Mouse (Mus musculus) MEL (cell line): ENCODE measurements around the gene Stk39. TPM values are rescaled to one million over a fixed set of nuclear protein-coding genes. Genes with fewer than 3 reads are reported as not detected.

Experiments
- DNase-seq: peaks from one replicate; pipeline ENCODE4 v3.0.0; 2011; ENCODE audit warnings: low read depth, low spot score
- H3K27ac ChIP-seq: 2 replicates; pipeline ENCODE4 v1.5.1; 2012; ENCODE audit warnings: low read depth, mild to moderate bottlenecking, control low read depth, low read length, moderate library complexity; ENCODE audit not compliant: control insufficient read depth
- H3K27me3 ChIP-seq, 2 experiments: fragments of 150-350 bp in 1 of 2; sonication (generic) in 1 of 2; 2 replicates each; pipeline ENCODE4 v1.6.1; 2012; ENCODE audit warnings: low read length in 2 of 2, mild to moderate bottlenecking in 2 of 2, improper control_type of control experiment in 1 of 2, moderate library complexity in 1 of 2; ENCODE audit not compliant: insufficient read depth in 2 of 2, control insufficient read depth in 1 of 2
- H3K36me3 ChIP-seq, 2 experiments: 2 replicates each; pipeline ENCODE4 v1.6.1; 2012 to 2014; ENCODE audit warnings: low read length in 2 of 2, improper control_type of control experiment in 1 of 2, inconsistent platforms in 1 of 2, mild to moderate bottlenecking in 1 of 2; ENCODE audit not compliant: insufficient read depth in 2 of 2, control insufficient read depth in 1 of 2
- H3K4me1 ChIP-seq, 2 experiments: fragments of 150-350 bp in 1 of 2; sonication (generic) in 1 of 2; 2 replicates each; pipeline ENCODE4 v1.6.1; 2012; ENCODE audit warnings: low read length in 2 of 2, improper control_type of control experiment in 1 of 2, mild to moderate bottlenecking in 1 of 2; ENCODE audit not compliant: insufficient read depth in 2 of 2, control insufficient read depth in 1 of 2
- H3K4me3 ChIP-seq, 2 experiments: fragments of 150-350 bp in 1 of 2; sonication (generic) in 1 of 2; 2 replicates each; pipeline ENCODE4 v1.5.1; 2012; ENCODE audit warnings: low read depth in 2 of 2, low read length in 2 of 2, mild to moderate bottlenecking in 2 of 2, moderate library complexity in 2 of 2, control low read depth in 1 of 2, improper control_type of control experiment in 1 of 2; ENCODE audit not compliant: control insufficient read depth in 1 of 2, insufficient read depth in 1 of 2
- H3K79me2 ChIP-seq: 2 replicates; pipeline ENCODE4 v1.6.1; 2012; ENCODE audit warnings: mild to moderate bottlenecking, low read length, moderate library complexity; ENCODE audit not compliant: control insufficient read depth, poor library complexity, insufficient read depth
- H3K9ac ChIP-seq: 2 replicates; pipeline ENCODE4 v1.6.1; 2012; ENCODE audit warnings: low read depth, mild to moderate bottlenecking, control low read depth, low read length, moderate library complexity; ENCODE audit not compliant: control insufficient read depth, poor library complexity, severe bottlenecking
- H3K9me3 ChIP-seq: fragments of 150-350 bp; sonication (generic); replicated peaks from 2 replicates; pipeline ENCODE4 v1.6.1; 2012; ENCODE audit warnings: mild to moderate bottlenecking, low read length, improper control_type of control experiment, moderate library complexity; ENCODE audit not compliant: insufficient read depth
- BHLHE40 ChIP-seq: IDR thresholded peaks from 2 replicates; pipeline ENCODE4 v1.6.1; 2012; ENCODE audit warnings: low read depth, mild to moderate bottlenecking, inconsistent platforms, low read length, improper control_type of control experiment, borderline replicate concordance
- CHD1 ChIP-seq: IDR thresholded peaks from 2 replicates; pipeline ENCODE4 v1.6.1; 2012; ENCODE audit warnings: low read depth, mild to moderate bottlenecking, inconsistent platforms, low read length, improper control_type of control experiment
- ELF1 ChIP-seq: IDR thresholded peaks from 2 replicates; pipeline ENCODE4 v1.6.1; 2014; ENCODE audit warnings: low read depth, mild to moderate bottlenecking, inconsistent platforms, low read length, improper control_type of control experiment, moderate library complexity
- GABPA ChIP-seq: IDR thresholded peaks from 2 replicates; pipeline ENCODE4 v1.6.1; 2012; ENCODE audit warnings: low read depth, mild to moderate bottlenecking, inconsistent platforms, low read length, improper control_type of control experiment, moderate library complexity
- HCFC1 ChIP-seq: IDR thresholded peaks from 2 replicates; pipeline ENCODE4 v1.6.1; 2012; ENCODE audit warnings: low read depth, mild to moderate bottlenecking, inconsistent platforms, low read length, improper control_type of control experiment, moderate library complexity
- JUND ChIP-seq: IDR thresholded peaks from 2 replicates; pipeline ENCODE4 v1.6.1; 2011; ENCODE audit warnings: low read depth, mild to moderate bottlenecking, improper control_type of control experiment, low read length
- KAT2A ChIP-seq: conservative IDR thresholded peaks from 2 replicates; pipeline ENCODE4 v1.6.1; 2012; ENCODE audit warnings: low read depth, low read length, improper control_type of control experiment, inconsistent platforms
- MAZ ChIP-seq: IDR thresholded peaks from 2 replicates; pipeline ENCODE4 v1.6.1; 2012; ENCODE audit warnings: low read depth, mild to moderate bottlenecking, inconsistent platforms, low read length, improper control_type of control experiment
- MEF2A ChIP-seq: IDR thresholded peaks from 2 replicates; pipeline ENCODE4 v1.6.1; 2014; ENCODE audit warnings: low read depth, mild to moderate bottlenecking, inconsistent platforms, low read length, improper control_type of control experiment; ENCODE audit not compliant: poor library complexity, insufficient replicate concordance, severe bottlenecking; ENCODE audit errors: extremely low read depth
- MXI1 ChIP-seq: IDR thresholded peaks from 2 replicates; pipeline ENCODE4 v1.6.1; 2011; ENCODE audit warnings: mild to moderate bottlenecking, low read depth, low read length, improper control_type of control experiment
- NELFE ChIP-seq: IDR thresholded peaks from 2 replicates; pipeline ENCODE4 v1.6.1; 2011; ENCODE audit warnings: low read depth, low read length, improper control_type of control experiment
- NRF1 ChIP-seq: IDR thresholded peaks from 2 replicates; pipeline ENCODE4 v1.6.1; 2014; ENCODE audit warnings: low read depth, mild to moderate bottlenecking, inconsistent platforms, low read length, improper control_type of control experiment, moderate library complexity; ENCODE audit not compliant: poor library complexity, insufficient read depth, severe bottlenecking
- POLR2A ChIP-seq, 2 experiments: IDR thresholded peaks; 2 replicates each; pipeline ENCODE4 v1.6.1; 2011 to 2012; ENCODE audit warnings: low read length in 2 of 2, mild to moderate bottlenecking in 2 of 2, control low read depth in 1 of 2, improper control_type of control experiment in 1 of 2, low read depth in 1 of 2, moderate library complexity in 1 of 2; ENCODE audit not compliant: control insufficient read depth in 1 of 2, insufficient read depth in 1 of 2, poor library complexity in 1 of 2
- POLR2AphosphoS2 ChIP-seq: IDR thresholded peaks from 2 replicates; pipeline ENCODE4 v1.6.1; 2011; ENCODE audit warnings: low read length, improper control_type of control experiment
- RAD21 ChIP-seq: IDR thresholded peaks from 2 replicates; pipeline ENCODE4 v1.6.1; 2011; ENCODE audit warnings: mild to moderate bottlenecking, low read depth, low read length, improper control_type of control experiment
- SIN3A ChIP-seq: IDR thresholded peaks from 2 replicates; pipeline ENCODE4 v1.6.1; 2012; ENCODE audit warnings: low read length, improper control_type of control experiment, inconsistent platforms
- SMC3 ChIP-seq: IDR thresholded peaks from 2 replicates; pipeline ENCODE4 v1.6.1; 2011; ENCODE audit warnings: low read depth, low read length, improper control_type of control experiment
- TAL1 ChIP-seq: IDR thresholded peaks from 2 replicates; pipeline ENCODE4 v1.6.1; 2012; ENCODE audit warnings: mild to moderate bottlenecking, inconsistent platforms, low read length, moderate library complexity, mixed read lengths
- TBP ChIP-seq: IDR thresholded peaks from 2 replicates; pipeline ENCODE4 v1.8.0; 2011; ENCODE audit warnings: low read depth, low read length, improper control_type of control experiment
- ZC3H11A ChIP-seq: IDR thresholded peaks from 2 replicates; pipeline ENCODE4 v1.6.1; 2012; ENCODE audit warnings: low read depth, mild to moderate bottlenecking, inconsistent platforms, low read length, improper control_type of control experiment
- ZKSCAN1 ChIP-seq: IDR thresholded peaks from 2 replicates; pipeline ENCODE4 v1.6.1; 2012; ENCODE audit warnings: low read depth, mild to moderate bottlenecking, inconsistent platforms, low read length, improper control_type of control experiment, moderate library complexity
- ZMIZ1 ChIP-seq: IDR thresholded peaks from 2 replicates; pipeline ENCODE4 v1.6.1; 2012; ENCODE audit warnings: low read depth, mild to moderate bottlenecking, inconsistent platforms, low read length, improper control_type of control experiment, moderate library complexity
- polyA plus RNA-seq, 2 experiments: library from polyadenylated mRNA; stranded (reverse) in 1 of 2; unstranded in 1 of 2; fragments of >175 nt in 1 of 2; fragments of >200 nt in 1 of 2; gene quantifications; 2 replicates each; pipeline versions ENCODE4 v1.2.1 to v1.2.4; 2012; ENCODE audit warnings: low replicate concordance in 2 of 2, low read depth in 1 of 2; ENCODE audit not compliant: insufficient read length in 2 of 2, insufficient read depth in 1 of 2, missing spikeins in 1 of 2
- total RNA-seq: library from RNA; depleted of rRNA; stranded (reverse); fragments of 300-350 nt; gene quantifications from 2 replicates; pipeline ENCODE4 v1.2.3, GENCODE M21; 2012

Stk39 gene
- total and polyA plus RNA-seq, 3 experiments: not detected

DNA sequence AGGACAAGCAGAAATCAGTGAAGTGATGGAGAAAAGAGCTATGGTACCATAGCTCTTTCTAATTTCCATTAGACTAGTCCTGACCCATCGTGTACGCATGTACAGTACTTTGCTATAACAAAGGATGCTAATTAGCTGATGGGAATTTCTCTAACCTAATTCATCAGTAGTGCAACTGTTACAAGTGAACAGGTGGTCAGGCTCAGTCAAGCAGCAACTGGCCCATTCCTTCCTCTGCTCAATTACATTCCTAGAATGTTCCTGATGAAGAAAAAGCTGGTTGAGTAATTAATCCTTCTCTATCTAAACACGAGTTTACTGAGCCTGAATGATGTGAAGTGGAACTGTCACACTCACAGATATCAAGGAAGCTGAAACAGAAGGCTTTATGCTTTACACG lies 275.8 kb downstream of the Stk39 start:
- Histone ChIP-seq H3K36me3 (no peaks in the 10 kb centered on the region), H3K27me3 (no peaks in the 10 kb centered on the region), H3K9me3 (no peaks in the 10 kb centered on the region), H3K9ac (no peak overlapping the region), H3K4me1 (no peaks in the 10 kb centered on the region), H3K27ac (no peak overlapping the region), H3K79me2 (no peaks in the 10 kb centered on the region), H3K4me3 (no peak overlapping the region)
- no peak for DNase-seq
- TF ChIP-seq BHLHE40: no peak
- TF ChIP-seq GABPA: no peak
- no peak for TF ChIP-seq ZKSCAN1
- no peak for TF ChIP-seq MXI1
- no peak for TF ChIP-seq SIN3A

DNA sequence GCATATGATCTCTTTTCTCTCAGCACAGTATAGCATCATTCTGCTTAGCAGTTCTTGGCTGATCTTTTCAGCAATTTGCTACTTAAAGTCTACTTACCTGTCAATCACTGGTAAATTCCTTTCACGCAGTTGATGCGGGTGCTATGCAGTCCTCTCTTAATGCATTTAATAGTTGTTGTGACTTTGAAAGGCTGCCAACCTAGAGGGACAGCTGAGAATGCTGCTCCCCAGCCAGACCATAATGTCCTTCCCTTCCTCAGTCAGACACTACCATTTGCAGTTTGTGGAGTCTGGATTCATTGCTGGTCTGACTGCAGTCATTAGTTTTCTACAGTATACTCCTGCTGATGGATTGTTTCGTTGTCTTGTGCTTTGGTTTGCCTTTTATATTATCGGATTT lies 277.6 kb downstream of the Stk39 start:
- TF ChIP-seq CHD1 (no peak), ZC3H11A (no peak), MEF2A (no peak), HCFC1 (no peak), POLR2AphosphoS2 (no peak), NELFE (no peak), TAL1 (no peak), JUND (no peak), KAT2A (no peak), SMC3 (no peak), ZMIZ1 (no peak), SIN3A (no peak), POLR2A (IDR thresholded peaks at IDR 0.05; ENCODE audit: control insufficient read depth in 1 of 2, insufficient read depth in 1 of 2, low read depth in 1 of 2, low read length in 2 of 2, poor library complexity in 1 of 2) (no peak), ZKSCAN1 (no peak), RAD21 (no peak), MAZ (no peak), TBP (no peak), NRF1 (no peak), ELF1 (no peak)
- TF ChIP-seq, all 39 proteins: peak for 0
- Histone ChIP-seq H3K4me3 (no peak overlapping the region), H3K27ac (no peak overlapping the region), H3K4me1 (no peaks in the 10 kb centered on the region), H3K79me2 (no peaks in the 10 kb centered on the region), H3K9ac (no peak overlapping the region), H3K27me3 (no peaks in the 10 kb centered on the region), H3K36me3 (no peaks in the 10 kb centered on the region), H3K9me3 (no peaks in the 10 kb centered on the region)
- no peak for DNase-seq
